Mouse (Mus musculus): ENCODE results near the gene Dhrs3.

Dhrs3 gene

GRCm38 (mm10) chr4:144930366-144930765, 37.7 kb downstream of the Dhrs3 start:
- intact Hi-C loops (cut with DNase I): no loop called here

DNA sequence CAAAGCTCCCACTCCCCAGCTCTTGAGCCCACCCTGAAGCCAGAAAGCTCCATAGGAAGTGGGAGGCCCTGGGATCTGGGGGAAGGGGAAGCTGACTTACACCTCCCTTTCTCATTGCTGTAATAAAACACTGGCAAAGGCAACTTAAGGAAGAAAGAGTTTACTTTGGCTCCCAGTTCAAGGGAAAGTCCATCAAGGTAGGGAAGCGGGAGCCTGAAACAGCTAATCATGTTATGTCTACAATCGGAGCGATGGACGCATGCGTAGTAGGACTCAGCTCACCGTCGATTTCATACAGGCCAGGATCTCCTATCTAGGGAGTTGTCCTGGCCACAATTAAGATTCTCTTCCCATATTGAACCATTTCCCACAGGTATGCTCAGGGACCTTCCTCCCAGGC, 38.5 kb downstream of the Dhrs3 start:
- intact Hi-C loops (cut with DNase I): no loop called here

DNA sequence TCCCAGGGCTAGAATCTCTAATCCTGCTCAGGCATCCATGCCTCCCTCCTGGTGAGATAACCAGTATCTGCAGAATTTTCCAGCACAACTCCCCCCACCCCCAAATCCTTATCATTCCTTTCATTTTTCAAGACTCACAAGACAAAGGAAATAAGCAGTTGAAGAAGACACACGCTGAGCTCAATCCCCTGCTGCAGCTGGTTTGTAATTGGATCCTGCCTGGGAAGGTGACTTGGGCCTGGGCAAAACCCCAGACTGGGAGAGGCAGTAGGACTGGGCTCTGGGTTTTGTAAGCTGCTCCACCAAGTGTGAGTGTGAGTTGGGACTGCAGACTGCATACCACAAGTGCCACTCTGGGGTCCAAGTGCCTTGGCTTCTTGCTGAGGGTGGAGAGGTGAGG, 41.9 kb downstream of the Dhrs3 start:
- intact Hi-C loops (cut with DNase I): no loop called here

GRCm38 (mm10) chr4:144936563-144937154, 44.0 kb downstream of the Dhrs3 start:
- intact Hi-C loops (cut with DNase I): no loop called here

- intact Hi-C loops (cut with DNase I): no loop called here
Observed at GRCm38 (mm10) chr4:144939847-144940411, 47.3 kb downstream of the Dhrs3 start.

GRCm38 (mm10) chr4:144940796-144941462, 48.3 kb downstream of the Dhrs3 start:
- intact Hi-C loops (cut with DNase I): no loop called here

DNA sequence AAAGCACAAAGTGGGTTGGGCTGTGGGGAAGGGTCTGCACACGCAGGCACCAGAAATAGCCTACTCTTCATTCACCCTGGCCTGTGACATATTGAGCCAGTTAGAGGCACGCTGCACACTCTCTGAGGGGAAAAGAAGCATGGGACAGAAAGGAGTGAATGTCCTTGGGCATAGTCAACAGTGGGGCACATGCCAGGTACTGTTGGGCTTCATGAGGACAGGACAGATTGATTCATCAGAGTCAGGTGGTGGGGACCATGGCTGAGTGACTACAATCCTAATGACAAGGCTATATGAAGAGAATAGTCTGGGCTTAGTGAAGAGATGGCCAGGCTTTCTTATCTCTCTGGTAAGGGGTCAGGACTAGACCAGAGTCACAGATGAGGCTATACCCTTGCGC, 49.8 kb downstream of the Dhrs3 start:
- intact Hi-C loops (cut with DNase I): no loop called here

DNA sequence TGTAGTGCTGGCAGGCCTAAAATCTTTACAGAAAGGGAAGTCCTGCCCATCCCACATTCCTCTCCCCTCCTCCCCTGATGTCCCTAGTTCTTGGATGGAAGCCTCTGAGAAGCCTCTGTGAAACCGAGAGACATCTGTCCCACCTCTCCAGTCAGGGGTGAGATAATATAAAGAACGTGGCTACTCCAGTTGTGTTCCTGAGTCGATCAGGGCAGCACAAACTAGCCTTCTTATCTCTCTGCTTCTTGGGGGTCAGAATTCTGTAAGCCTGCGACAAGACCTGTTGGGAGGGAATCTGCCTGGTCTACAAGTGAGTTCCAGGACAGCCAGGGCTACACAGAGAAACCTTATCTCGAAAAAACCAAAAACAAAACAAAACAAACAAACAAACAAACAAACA, 50.6 kb downstream of the Dhrs3 start:
- intact Hi-C loops (cut with DNase I): no loop called here

DNA sequence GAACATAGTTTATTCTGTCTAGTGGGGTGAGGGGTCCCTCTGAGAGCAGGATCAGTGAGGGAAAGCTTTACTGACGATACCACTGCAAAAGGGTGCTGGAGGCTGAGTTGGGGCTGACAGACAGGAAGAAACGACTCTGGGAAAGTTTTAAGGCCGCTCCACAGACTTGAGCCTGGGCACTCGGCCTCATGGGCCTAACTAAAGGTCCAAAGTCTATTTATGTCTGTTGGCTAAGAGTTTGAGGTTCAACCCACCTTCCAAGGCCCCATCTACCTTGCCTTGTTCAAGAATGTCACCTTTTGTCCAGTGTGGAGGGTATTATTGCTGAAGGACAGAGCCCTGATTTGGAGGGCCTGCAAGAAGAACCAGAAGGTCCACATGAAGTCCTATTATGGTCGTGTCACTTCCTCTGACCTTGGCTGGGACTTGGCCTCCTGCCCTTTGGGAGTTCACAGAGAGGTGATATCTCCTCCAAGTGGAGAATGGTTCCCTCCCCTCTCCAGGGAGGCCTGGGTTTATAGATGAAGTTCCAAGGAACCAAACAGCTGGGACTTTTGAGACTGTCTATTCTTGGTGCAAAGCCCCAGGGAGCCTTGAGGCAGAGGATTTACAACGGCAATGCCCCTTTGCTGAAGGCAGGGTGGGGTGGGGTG, 55.2 kb downstream of the Dhrs3 start:
- intact Hi-C loops (cut with DNase I): no loop called here

- intact Hi-C loops (cut with DNase I): no loop called here
Observed at GRCm38 (mm10) chr4:144949441-144950326, 57.1 kb downstream of the Dhrs3 start.

DNA sequence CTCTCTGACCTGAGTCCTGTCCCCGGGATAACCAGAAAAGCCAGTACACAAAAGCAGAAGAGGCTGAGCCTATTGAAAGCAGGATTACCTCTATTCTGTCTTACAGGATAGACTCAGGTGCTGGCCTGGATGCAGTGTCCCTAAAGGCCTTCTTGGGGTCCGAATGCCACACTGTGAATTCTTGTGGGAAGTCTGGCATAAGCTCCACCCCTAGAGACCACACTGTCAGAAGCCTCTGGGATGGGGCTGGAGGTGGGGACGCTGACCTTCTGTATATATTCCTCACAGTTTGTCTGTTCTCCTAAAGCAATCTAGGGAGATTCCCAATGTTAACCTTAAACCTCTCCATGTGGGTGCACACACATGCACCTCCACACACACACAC, 57.7 kb downstream of the Dhrs3 start:
- intact Hi-C loops (cut with DNase I): no loop called here

DNA sequence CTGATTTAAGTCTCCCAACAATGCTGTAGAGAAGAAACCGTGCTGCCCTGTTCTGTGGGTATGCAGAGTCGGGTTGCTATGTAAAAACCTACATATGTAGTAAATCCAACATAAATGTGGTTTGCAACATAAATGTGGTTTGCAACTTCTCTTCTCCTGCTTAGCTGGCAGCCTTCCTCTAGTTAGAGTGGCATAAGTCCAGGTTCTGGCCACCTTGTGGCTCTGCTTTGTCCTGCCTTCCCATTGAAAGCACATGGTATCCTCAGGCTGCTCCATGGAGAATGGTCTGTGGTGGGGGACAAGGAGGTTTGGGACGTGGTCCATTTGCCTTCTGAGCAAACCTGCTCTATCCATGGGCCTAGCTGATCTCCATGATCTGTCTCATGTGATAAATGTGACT, 58.3 kb downstream of the Dhrs3 start:
- intact Hi-C loops (cut with DNase I): no loop called here

GRCm38 (mm10) chr4:144951859-144952258, 59.2 kb downstream of the Dhrs3 start:
- intact Hi-C loops (cut with DNase I): no loop called here

GRCm38 (mm10) chr4:144953421-144953820, 60.8 kb downstream of the Dhrs3 start:
- intact Hi-C loops (cut with DNase I): no loop called here

GRCm38 (mm10) chr4:144955863-144956262, 63.2 kb downstream of the Dhrs3 start:
- intact Hi-C loops (cut with DNase I): loop anchor here (5.0 kb wide), 1 partner anchor 64 kb away; the partner anchor contains the start of gene Dhrs3

- intact Hi-C loops (cut with DNase I): loop anchor here (5.0 kb wide), 1 partner anchor 64 kb away; the partner anchor contains the start of gene Dhrs3
Observed at GRCm38 (mm10) chr4:144956293-144956692, 63.7 kb downstream of the Dhrs3 start.

GRCm38 (mm10) chr4:144957186-144957585, 64.6 kb downstream of the Dhrs3 start:
- intact Hi-C loops (cut with DNase I): loop anchor here (5.0 kb wide), 1 partner anchor 65 kb away; the partner anchor contains the start of gene Dhrs3

DNA sequence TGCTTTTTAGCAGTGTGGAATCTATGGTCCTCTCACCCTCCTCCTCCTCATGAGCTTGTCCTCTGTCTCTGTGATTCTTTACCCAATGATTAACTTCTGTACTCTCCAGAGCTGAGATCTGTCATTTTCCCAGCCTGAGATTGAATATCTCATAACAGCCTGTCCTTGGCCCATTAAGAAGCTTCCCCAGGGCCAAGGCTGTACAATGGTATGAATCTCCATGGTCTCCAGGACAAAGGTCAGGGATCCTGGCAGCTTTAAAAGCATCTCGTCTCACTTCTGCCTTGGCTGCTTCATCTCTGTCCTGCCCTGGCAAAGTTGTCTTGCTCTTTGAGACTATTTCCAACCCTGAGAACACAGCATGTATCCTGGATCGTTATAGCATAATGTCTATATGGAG, 65.1 kb downstream of the Dhrs3 start:
- intact Hi-C loops (cut with DNase I): loop anchor here (5.0 kb wide), 1 partner anchor 65 kb away; the partner anchor contains the start of gene Dhrs3

DNA sequence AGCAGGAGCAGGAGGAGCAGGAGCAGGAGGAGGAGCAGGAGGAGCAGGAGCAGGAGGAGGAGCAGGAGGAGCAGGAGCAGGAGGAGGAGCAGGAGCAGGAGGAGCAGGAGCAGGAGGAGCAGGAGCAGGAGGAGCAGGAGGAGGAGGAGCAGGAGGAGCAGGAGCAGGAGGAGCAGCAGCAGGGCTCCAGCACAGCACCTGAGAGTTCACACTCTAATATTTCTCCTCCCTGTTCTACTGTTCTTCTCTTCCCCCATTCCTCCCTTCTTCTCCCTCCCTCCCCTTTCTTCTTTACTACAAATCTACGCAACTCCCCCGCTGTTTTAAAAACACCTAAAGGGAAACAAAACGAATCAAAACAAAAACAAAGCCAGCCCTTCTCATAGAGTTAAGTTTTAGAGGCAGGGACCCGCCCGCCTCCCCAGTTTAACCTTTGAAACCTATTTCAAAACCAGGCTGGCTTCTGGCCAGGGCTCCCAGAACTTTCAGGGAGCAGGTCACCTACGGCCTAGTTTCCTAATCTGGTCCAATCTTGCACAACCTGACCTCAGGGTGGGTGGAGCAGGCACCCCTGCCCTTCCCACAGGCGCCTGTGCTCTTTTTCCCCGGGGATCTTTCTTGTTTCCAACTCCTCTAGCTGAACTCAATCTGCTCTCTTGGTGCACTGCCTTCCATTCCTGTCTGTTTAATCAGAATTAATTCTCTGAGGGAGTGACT, 67.7 kb downstream of the Dhrs3 start:
- intact Hi-C loops (cut with DNase I): no loop called here

DNA sequence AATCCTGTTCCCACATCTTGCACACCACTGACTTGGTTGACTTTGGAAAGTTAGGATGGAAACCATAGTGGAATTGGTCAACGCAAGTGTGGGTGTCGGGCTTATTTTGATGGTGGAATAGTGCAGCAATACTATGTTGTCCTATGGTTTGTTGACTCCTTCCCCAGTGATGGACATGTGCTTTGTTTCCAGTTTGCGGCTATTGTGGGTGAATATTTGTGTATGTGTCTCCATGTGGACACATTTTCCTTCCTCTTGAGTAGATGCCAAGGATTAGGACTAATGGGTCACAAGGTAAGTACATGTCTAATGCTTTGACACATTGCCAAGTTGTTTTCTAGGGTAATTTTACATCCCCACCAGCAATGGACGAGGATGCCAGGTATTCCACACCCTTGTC, 68.6 kb downstream of the Dhrs3 start:
- intact Hi-C loops (cut with DNase I): no loop called here

DNA sequence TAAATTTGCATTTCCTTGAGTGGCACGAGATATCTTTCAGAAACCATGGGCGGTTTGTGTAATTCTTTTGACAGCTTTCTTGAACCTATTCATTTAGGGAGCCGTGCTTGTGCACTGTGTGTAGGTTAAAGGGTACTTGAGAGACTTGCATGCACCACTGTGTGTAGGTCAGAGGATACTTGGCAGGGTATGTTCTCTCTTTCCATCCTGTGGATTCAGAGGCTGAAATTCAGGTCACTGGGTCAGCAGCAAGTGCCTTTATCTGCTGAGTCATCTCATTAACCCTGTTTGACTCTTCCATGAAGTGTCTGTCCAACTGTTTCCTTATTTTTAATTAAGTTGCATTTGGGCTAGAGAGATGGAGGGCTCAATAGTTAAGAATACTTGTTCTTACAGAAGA, 69.1 kb downstream of the Dhrs3 start:
- intact Hi-C loops (cut with DNase I): no loop called here

All from adrenal gland (tissue).